Mouse (Mus musculus) T-helper 1 cell (primary cell): ENCODE measurements at regions not wholly inside any gene's neighbourhood (a gene's known extent, or its start where the extent isn't known, plus 50 kb on each side); places are given as distances from the start of the nearest gene placed in this dataset.

ENCODE experiments used
- in situ Hi-C: fragments of 300-600 bp; cut with MboI, MseI; formaldehyde crosslinking; loops from one replicate; pipeline ENCODE4 v1.15.1; 2025; ENCODE audit warnings: high pct_unique_total_duplicates

- in situ Hi-C loops, result no loop called here
These were observed 318.6 kb downstream of the Serpinb8 start for GRCm38 (mm10) chr1:107908236-107909063.

GRCm38 (mm10) chr1:107914671-107915590 is 325.1 kb downstream of the Serpinb8 start:
- in situ Hi-C loops, result no loop called here

- in situ Hi-C loops, result no loop called here
These were observed 327.2 kb downstream of the Serpinb8 start for GRCm38 (mm10) chr1:107917037-107917436.

GRCm38 (mm10) chr1:107941601-107942270 is 351.9 kb downstream of the Serpinb8 start:
- in situ Hi-C loops, result no loop called here

GRCm38 (mm10) chr1:107946204-107946939 is 356.6 kb downstream of the Serpinb8 start:
- in situ Hi-C loops, result loop anchor here (5.0 kb wide), 1 partner anchor 49 kb away; no protein-coding TSS in a partner anchor

GRCm38 (mm10) chr1:107950396-107950795 is 360.6 kb downstream of the Serpinb8 start:
- in situ Hi-C loops, result no loop called here

- in situ Hi-C loops, result no loop called here
These were observed 371.2 kb downstream of the Serpinb8 start for GRCm38 (mm10) chr1:107961009-107961408.

GRCm38 (mm10) chr1:107975626-107976335 is 386.0 kb downstream of the Serpinb8 start:
- in situ Hi-C loops, result no loop called here

GRCm38 (mm10) chr1:107977686-107978085 is 387.9 kb downstream of the Serpinb8 start:
- in situ Hi-C loops, result no loop called here

- in situ Hi-C loops, result no loop called here
These were observed 388.6 kb downstream of the Serpinb8 start for GRCm38 (mm10) chr1:107978411-107978810.

GRCm38 (mm10) chr1:107985646-107986045 is 395.8 kb downstream of the Serpinb8 start:
- in situ Hi-C loops, result no loop called here

- in situ Hi-C loops, result no loop called here
These were observed 398.3 kb downstream of the Serpinb8 start for GRCm38 (mm10) chr1:107988076-107988475.

- in situ Hi-C loops, result no loop called here
These were observed 403.2 kb downstream of the Serpinb8 start for GRCm38 (mm10) chr1:107993013-107993412.

- in situ Hi-C loops, result no loop called here
These were observed 434.0 kb downstream of the Serpinb8 start for GRCm38 (mm10) chr1:108023721-108024353.

GRCm38 (mm10) chr1:108024705-108025104 is 434.9 kb downstream of the Serpinb8 start:
- in situ Hi-C loops, result no loop called here

- in situ Hi-C loops, result no loop called here
These were observed 436.7 kb downstream of the Serpinb8 start for GRCm38 (mm10) chr1:108026461-108026860.

GRCm38 (mm10) chr1:108046194-108046593 is 456.4 kb downstream of the Serpinb8 start:
- in situ Hi-C loops, result no loop called here

- in situ Hi-C loops, result no loop called here
These were observed 457.3 kb downstream of the Serpinb8 start for GRCm38 (mm10) chr1:108046857-108047714.

GRCm38 (mm10) chr1:108094622-108095021 is 504.8 kb downstream of the Serpinb8 start:
- in situ Hi-C loops, result no loop called here
